ENCODE assay signal across 8 mouse cellular contexts in genomic region chr13:111904616-111905212, GRCm38 (mm10).
DNase-seq lines count a peak whose midpoint lies in the region; ATAC-seq and TF ChIP-seq lines count a peak whose summit lies in the region.

No protein-coding gene starts in this region.

- no peaks in the 10 kb centered on the region for H3K27me3 ChIP-seq in lung, embryonic 14.5 days (ENCODE audit: insufficient read depth, low read length)
- no peaks in the 10 kb centered on the region for H3K27me3 ChIP-seq in heart, embryonic 14.5 days (ENCODE audit: control insufficient read depth, insufficient read depth, low read length)
- no peaks in the 10 kb centered on the region for H3K27me3 ChIP-seq in midbrain, embryonic 13.5 days

- 22% methylated on average over 15 of the region's 17 CpGs for WGBS in lung, embryonic 14.5 days
- 14% methylated on average over 15 of the region's 17 CpGs for WGBS in heart, embryonic 14.5 days
- WGBS in midbrain, embryonic 13.5 days, result 15% methylated on average over 16 of the region's 17 CpGs

- peaks cover 5% of the 10 kb centered on the region; the same call in 1 of the 2 replicates for H3K4me1 ChIP-seq in lung, embryonic 14.5 days (ENCODE audit: insufficient read depth)
- peaks cover 9 to 11% of the 10 kb centered on the region in 2 experiments for H3K4me1 ChIP-seq in heart, embryonic 14.5 days (ENCODE audit: control insufficient read depth in 2 of 2, insufficient read depth in 2 of 2, low read length in 2 of 2)
- H3K4me1 ChIP-seq in midbrain, embryonic 13.5 days (replicated peaks), result peaks cover 11% of the 10 kb centered on the region

- H3K27ac ChIP-seq in lung, embryonic 14.5 days (ENCODE audit: low read depth), result peak overlapping the region; percentile 74
- peak overlapping the region; percentile 67 to 69 for H3K27ac ChIP-seq in heart, embryonic 14.5 days (replicated peaks in 1 of 2; ENCODE audit: control insufficient read depth in 1 of 2, insufficient read depth in 1 of 2, low read depth in 2 of 2, low read length in 2 of 2)
- H3K27ac ChIP-seq in midbrain, embryonic 13.5 days, result peak overlapping the region; percentile 68

- peak; percentile 47 for ATAC-seq in lung, embryonic 14.5 days (ENCODE audit: insufficient read depth)
- peak; percentile 69; the same call in 1 of the 2 replicates for ATAC-seq in heart, embryonic 14.5 days (ENCODE audit: insufficient number of reproducible peaks, insufficient read depth, low FRiP score, low read depth)
- peak; percentile 86 for ATAC-seq in midbrain, embryonic 13.5 days
- no peak for ATAC-seq in CD4-positive, CD25-positive, alpha-beta regulatory T cell, adult 4 months

- H3K36me3 ChIP-seq in lung, embryonic 14.5 days (ENCODE audit: insufficient read depth), result no peaks in the 10 kb centered on the region
- H3K36me3 ChIP-seq in heart, embryonic 14.5 days (ENCODE audit: control insufficient read depth, insufficient read depth, low read length), result no peaks in the 10 kb centered on the region
- no peaks in the 10 kb centered on the region for H3K36me3 ChIP-seq in midbrain, embryonic 13.5 days

- H3K9me3 ChIP-seq in lung, embryonic 14.5 days (ENCODE audit: low read depth, low read length), result no peaks in the 10 kb centered on the region
- H3K9me3 ChIP-seq in heart, embryonic 14.5 days (ENCODE audit: control insufficient read depth, low read length), result no peaks in the 10 kb centered on the region
- H3K9me3 ChIP-seq in midbrain, embryonic 13.5 days, result no peaks in the 10 kb centered on the region

- no peak overlapping the region for H3K4me3 ChIP-seq in lung, embryonic 14.5 days (ENCODE audit: low read depth, low read length)
- peak overlapping the region; percentile 16 to 30; a peak in 3 of 4 replicates for H3K4me3 ChIP-seq in heart, embryonic 14.5 days (ENCODE audit: control insufficient read depth in 1 of 2, insufficient read depth in 1 of 2, low read depth in 1 of 2, low read length in 2 of 2)
- no peak overlapping the region for H3K4me3 ChIP-seq in midbrain, embryonic 13.5 days (replicated peaks)

- TF ChIP-seq CTCF in lung, embryonic 14.5 days (IDR thresholded peaks at IDR 0.05; ENCODE audit: low read depth), result no peak

- DNase-seq in lung, embryonic 14.5 days, result peak; percentile 67
- no peak for DNase-seq in lung, postnatal 25 days (ENCODE audit: low spot score)
- peak; percentile 67 to 77 for DNase-seq in cerebellum, postnatal 25 days
- peak; percentile 75 to 88 for DNase-seq in left cerebral cortex, adult 18-20 months (ENCODE audit: low spot score in 2 of 2)
- DNase-seq in MN1 (ENCODE audit: low spot score), result no peak

- H3K9ac ChIP-seq in lung, embryonic 14.5 days, result no peak overlapping the region; the same call in 1 of the 2 replicates
- H3K9ac ChIP-seq in heart, embryonic 14.5 days (ENCODE audit: low read length), result peak overlapping the region; percentile 44; the same call in 1 of the 2 replicates
- no peak overlapping the region for H3K9ac ChIP-seq in midbrain, embryonic 13.5 days (replicated peaks)

- peak overlapping the region; percentile 40 for H3K4me2 ChIP-seq in lung, embryonic 14.5 days
- peak overlapping the region; percentile 57 for H3K4me2 ChIP-seq in heart, embryonic 14.5 days (ENCODE audit: low read length)
- H3K4me2 ChIP-seq in midbrain, embryonic 13.5 days (replicated peaks), result peak overlapping the region; percentile 33

Comparison
In these comparisons a context has a peak if more than half of its experiments do, and no peak if none do; other contexts are left out.
1. DNase-seq: peak in lung, embryonic 14.5 days (single experiment), cerebellum, postnatal 25 days (2 of 2) and left cerebral cortex, adult 18-20 months (2 of 2); none in lung, postnatal 25 days (single experiment) and MN1 (single experiment).
2. H3K4me3 ChIP-seq: peak in heart, embryonic 14.5 days (2 of 2); none in lung, embryonic 14.5 days (single experiment) and midbrain, embryonic 13.5 days (single experiment).
3. Peak in every context shown above with its lines, with median percentiles within 50 percentile points of each other: H3K27ac ChIP-seq and H3K4me2 ChIP-seq.